Mouse (Mus musculus): ENCODE measurements around the gene Bach2. TPM values are rescaled to one million over a fixed set of nuclear protein-coding genes. Genes with fewer than 3 reads are reported as not detected.
A peak's percentile ranks its signal among the peaks of the same experiment; 100 is the strongest.

The Bach2 gene
- polyA plus RNA-seq, 1 experiment = 14.1 TPM

DNA sequence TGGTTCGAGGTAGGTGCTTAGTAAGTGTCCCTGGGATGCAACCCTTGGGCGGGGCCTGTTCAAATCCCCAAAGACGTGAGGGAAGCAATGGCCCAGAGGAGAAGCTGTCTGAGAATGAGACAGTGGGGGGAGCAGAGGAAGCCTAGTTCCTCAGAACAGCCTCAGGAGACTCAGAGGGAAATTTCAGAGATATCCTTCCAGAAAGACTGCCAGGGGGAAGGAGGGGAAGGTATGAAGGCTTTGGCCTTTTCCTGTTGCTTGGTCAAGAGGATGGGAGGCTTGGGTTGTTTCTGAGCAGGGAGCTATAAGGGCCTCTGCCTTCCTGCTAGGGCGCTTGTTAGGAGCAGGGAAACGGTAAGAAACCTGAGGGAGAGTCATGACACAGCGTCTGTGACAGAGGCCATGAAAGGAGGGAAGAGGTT is 137.9 kb downstream of the Bach2 start:
- Histone ChIP-seq H3K4me1 (ENCODE audit: control insufficient read depth, insufficient read depth, insufficient read length) (peaks cover 16% of the 10 kb centered on the region; the same call in 1 of the 2 replicates), H3K36me3 (ENCODE audit: control insufficient read depth, insufficient read depth, low read length) (peaks cover 4% of the 10 kb centered on the region), H3K4me3 (ENCODE audit: extremely low read depth, insufficient read depth, insufficient read length) (no peak overlapping the region), H3K27ac (ENCODE audit: insufficient read depth, low read length) (no peak overlapping the region; the same call in 1 of the 2 replicates), H3K27me3 (ENCODE audit: control insufficient read depth, insufficient read depth, low read length) (no peaks in the 10 kb centered on the region)
- DNase-seq (ENCODE audit: low read depth in 1 of 2, low spot score in 2 of 2) = no peak
- TF ChIP-seq CTCF (IDR thresholded peaks at IDR 0.05; ENCODE audit: extremely low read depth, insufficient read depth, insufficient read length, insufficient replicate concordance) (no peak), POLR2A (IDR thresholded peaks at IDR 0.05; ENCODE audit: low read depth, low read length) (no peak)
- WGBS = 55% methylated on average over 6 of the region's 6 CpGs

DNA sequence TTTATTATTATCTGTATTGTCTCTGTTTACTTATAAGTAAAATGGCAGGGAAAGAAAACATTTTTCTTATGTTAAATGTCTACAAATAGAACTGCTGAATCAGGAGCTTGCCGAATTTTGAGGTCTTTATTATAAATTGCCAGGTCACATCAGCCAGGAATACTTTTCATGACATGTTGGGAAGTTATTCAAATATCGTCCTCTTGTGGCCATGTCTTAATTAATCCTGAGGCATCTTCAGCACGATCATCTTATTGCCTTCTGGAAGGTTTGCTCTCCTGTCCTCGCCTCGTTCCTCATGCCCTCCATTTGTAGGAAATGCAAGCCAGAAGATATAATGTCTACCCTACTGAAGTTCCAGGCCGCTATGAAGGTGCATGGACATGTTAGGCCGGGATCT is 140.5 kb downstream of the Bach2 start:
- Histone ChIP-seq H3K27me3 (ENCODE audit: control insufficient read depth, insufficient read depth, low read length) (no peaks in the 10 kb centered on the region), H3K4me1 (ENCODE audit: control insufficient read depth, insufficient read depth, insufficient read length) (peaks cover 4% of the 10 kb centered on the region; the same call in 1 of the 2 replicates), H3K27ac (ENCODE audit: insufficient read depth, low read length) (no peak overlapping the region), H3K36me3 (ENCODE audit: control insufficient read depth, insufficient read depth, low read length) (peaks cover 4% of the 10 kb centered on the region; the same call in 1 of the 2 replicates), H3K4me3 (ENCODE audit: extremely low read depth, insufficient read depth, insufficient read length) (no peak overlapping the region)
- TF ChIP-seq POLR2A (IDR thresholded peaks at IDR 0.05; ENCODE audit: low read depth, low read length) (no peak), CTCF (IDR thresholded peaks at IDR 0.05; ENCODE audit: extremely low read depth, insufficient read depth, insufficient read length, insufficient replicate concordance) (no peak)
- WGBS = 89% methylated on average over 7 of the region's 7 CpGs
- no peak for DNase-seq (ENCODE audit: low read depth in 1 of 2, low spot score in 2 of 2)

DNA sequence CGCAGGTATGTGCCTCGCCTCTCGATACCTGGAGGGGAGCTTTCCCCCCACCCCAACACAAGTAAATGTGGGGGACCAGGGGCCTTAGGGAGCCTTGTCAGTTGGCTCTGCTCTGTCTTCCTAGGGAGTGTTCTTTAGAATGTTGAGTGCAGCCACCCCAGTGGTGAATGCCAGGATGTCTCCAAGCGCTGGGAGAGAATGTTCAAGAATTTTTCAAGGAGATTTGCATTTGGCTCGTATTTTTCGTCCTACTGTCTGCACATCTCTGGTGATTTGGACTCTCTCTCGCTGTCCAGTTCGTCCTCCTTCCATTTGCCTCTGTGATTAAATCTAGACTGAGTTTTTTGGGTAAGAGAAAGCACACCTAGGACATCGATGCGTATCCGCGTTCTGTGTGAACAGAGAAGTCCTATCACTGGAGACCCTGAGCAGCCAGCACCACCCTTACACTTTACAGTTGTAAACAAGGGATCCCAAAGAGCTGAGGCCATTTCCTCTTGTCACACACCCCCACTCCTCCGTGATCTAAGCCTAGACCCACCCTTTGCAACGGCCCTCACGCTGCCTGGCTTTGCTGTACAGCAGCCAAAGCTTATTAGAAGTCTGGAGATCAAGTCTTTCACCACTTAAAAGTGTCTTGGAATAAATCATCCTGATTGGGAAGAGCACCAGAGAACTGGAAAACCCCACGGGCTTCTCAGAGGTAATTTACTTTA is 143.2 kb downstream of the Bach2 start:
- H3K36me3 ChIP-seq (ENCODE audit: control insufficient read depth, insufficient read depth, low read length) = peaks cover 6% of the 10 kb centered on the region
- no peaks in the 10 kb centered on the region for H3K27me3 ChIP-seq (ENCODE audit: control insufficient read depth, insufficient read depth, low read length)
- H3K4me1 ChIP-seq (ENCODE audit: control insufficient read depth, insufficient read depth, insufficient read length) = peaks cover 2% of the 10 kb centered on the region; the same call in 1 of the 2 replicates
- H3K27ac ChIP-seq (ENCODE audit: insufficient read depth, low read length) = no peak overlapping the region
- WGBS = 83% methylated on average over 16 of the region's 16 CpGs
- H3K4me3 ChIP-seq (ENCODE audit: extremely low read depth, insufficient read depth, insufficient read length) = no peak overlapping the region
- TF ChIP-seq POLR2A (IDR thresholded peaks at IDR 0.05; ENCODE audit: low read depth, low read length) (no peak), CTCF (IDR thresholded peaks at IDR 0.05; ENCODE audit: extremely low read depth, insufficient read depth, insufficient read length, insufficient replicate concordance) (no peak)
- no peak for DNase-seq (ENCODE audit: low read depth in 1 of 2, low spot score in 2 of 2)

DNA sequence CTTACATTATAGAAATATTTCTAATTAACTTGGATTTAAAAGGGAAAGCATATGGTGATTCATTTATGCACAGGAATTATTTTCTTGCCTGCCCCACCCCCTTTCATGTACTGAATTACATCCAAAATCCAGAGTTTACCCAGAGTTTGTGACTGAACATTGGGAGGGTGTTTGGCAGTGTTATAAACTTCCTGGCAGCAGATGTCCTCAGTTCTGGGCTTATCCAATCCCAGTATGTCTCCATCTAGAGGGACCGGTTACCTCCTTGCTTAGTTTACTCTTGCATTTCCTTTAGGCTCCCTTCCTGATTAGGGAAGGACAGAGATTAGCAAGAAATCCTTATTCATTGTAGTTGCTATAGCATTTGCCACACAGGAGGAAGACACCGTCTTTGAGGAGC is 146.5 kb downstream of the Bach2 start:
- no peak overlapping the region for H3K4me3 ChIP-seq (ENCODE audit: extremely low read depth, insufficient read depth, insufficient read length)
- no peak overlapping the region for H3K27ac ChIP-seq (ENCODE audit: insufficient read depth, low read length)
- H3K4me1 ChIP-seq (ENCODE audit: control insufficient read depth, insufficient read depth, insufficient read length) = peaks cover 15% of the 10 kb centered on the region; the same call in 1 of the 2 replicates
- no peaks in the 10 kb centered on the region for H3K27me3 ChIP-seq (ENCODE audit: control insufficient read depth, insufficient read depth, low read length)
- no peak for TF ChIP-seq POLR2A (IDR thresholded peaks at IDR 0.05; ENCODE audit: low read depth, low read length)
- TF ChIP-seq CTCF (IDR thresholded peaks at IDR 0.05; ENCODE audit: extremely low read depth, insufficient read depth, insufficient read length, insufficient replicate concordance) = no peak
- DNase-seq (ENCODE audit: low read depth in 1 of 2, low spot score in 2 of 2) = no peak
- WGBS = 92% methylated on average over 2 of the region's 2 CpGs
- H3K36me3 ChIP-seq (ENCODE audit: control insufficient read depth, insufficient read depth, low read length) = peaks cover 2% of the 10 kb centered on the region

DNA sequence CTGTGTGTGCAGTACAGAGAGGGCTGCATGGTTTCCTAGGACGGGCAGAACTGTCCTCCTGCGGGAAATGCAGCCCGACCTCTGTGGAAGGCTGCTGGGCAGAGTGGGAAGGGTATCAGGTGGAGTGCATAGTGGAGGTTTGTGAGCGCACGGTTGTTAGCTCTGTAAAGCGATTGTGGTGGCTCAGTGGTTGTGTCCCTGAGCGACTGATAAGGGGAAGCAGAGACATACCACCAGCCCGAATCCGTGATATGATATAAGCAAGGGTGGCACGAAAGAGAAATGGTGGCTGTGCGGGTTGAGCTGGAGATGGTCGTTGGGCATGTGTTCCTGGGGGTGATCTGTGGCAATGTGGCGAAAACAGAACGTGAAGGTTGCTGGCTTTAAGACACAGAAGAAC is 147.0 kb downstream of the Bach2 start:
- H3K36me3 ChIP-seq (ENCODE audit: control insufficient read depth, insufficient read depth, low read length) = peaks cover 2% of the 10 kb centered on the region
- TF ChIP-seq POLR2A (IDR thresholded peaks at IDR 0.05; ENCODE audit: low read depth, low read length) (no peak), CTCF (IDR thresholded peaks at IDR 0.05; ENCODE audit: extremely low read depth, insufficient read depth, insufficient read length, insufficient replicate concordance) (no peak)
- no peak overlapping the region for H3K27ac ChIP-seq (ENCODE audit: insufficient read depth, low read length)
- H3K4me3 ChIP-seq (ENCODE audit: extremely low read depth, insufficient read depth, insufficient read length) = no peak overlapping the region
- no peaks in the 10 kb centered on the region for H3K27me3 ChIP-seq (ENCODE audit: control insufficient read depth, insufficient read depth, low read length)
- peaks cover 15% of the 10 kb centered on the region; the same call in 1 of the 2 replicates for H3K4me1 ChIP-seq (ENCODE audit: control insufficient read depth, insufficient read depth, insufficient read length)
- 83% methylated on average over 14 of the region's 14 CpGs for WGBS
- DNase-seq (ENCODE audit: low read depth in 1 of 2, low spot score in 2 of 2) = no peak

DNA sequence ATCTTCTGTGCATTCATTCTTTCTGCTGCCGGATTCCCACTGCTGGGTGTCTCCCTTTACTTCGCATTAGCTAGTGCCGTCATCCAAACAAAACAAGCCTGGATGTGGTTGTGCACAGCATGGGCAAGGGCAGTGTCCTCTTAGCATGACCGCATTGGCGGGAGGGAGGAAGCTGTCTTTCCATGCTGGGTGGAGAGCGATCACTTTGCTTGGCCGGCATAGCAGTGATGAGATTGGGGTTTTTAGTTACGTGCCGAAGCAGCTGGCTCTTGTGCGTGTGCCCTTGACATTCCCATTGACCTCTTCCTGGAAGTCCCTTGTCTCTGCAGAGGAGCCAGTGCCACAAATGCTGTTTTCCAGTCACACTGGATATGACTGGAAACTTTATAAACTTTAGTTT is 147.7 kb downstream of the Bach2 start:
- Histone ChIP-seq H3K36me3 (ENCODE audit: control insufficient read depth, insufficient read depth, low read length) (peaks cover 2% of the 10 kb centered on the region), H3K27ac (ENCODE audit: insufficient read depth, low read length) (no peak overlapping the region), H3K4me1 (ENCODE audit: control insufficient read depth, insufficient read depth, insufficient read length) (peaks cover 15% of the 10 kb centered on the region; the same call in 1 of the 2 replicates), H3K4me3 (ENCODE audit: extremely low read depth, insufficient read depth, insufficient read length) (no peak overlapping the region), H3K27me3 (ENCODE audit: control insufficient read depth, insufficient read depth, low read length) (no peaks in the 10 kb centered on the region)
- DNase-seq (ENCODE audit: low read depth in 1 of 2, low spot score in 2 of 2) = no peak
- 88% methylated on average over 10 of the region's 10 CpGs for WGBS
- no peak for TF ChIP-seq CTCF (IDR thresholded peaks at IDR 0.05; ENCODE audit: extremely low read depth, insufficient read depth, insufficient read length, insufficient replicate concordance)

DNA sequence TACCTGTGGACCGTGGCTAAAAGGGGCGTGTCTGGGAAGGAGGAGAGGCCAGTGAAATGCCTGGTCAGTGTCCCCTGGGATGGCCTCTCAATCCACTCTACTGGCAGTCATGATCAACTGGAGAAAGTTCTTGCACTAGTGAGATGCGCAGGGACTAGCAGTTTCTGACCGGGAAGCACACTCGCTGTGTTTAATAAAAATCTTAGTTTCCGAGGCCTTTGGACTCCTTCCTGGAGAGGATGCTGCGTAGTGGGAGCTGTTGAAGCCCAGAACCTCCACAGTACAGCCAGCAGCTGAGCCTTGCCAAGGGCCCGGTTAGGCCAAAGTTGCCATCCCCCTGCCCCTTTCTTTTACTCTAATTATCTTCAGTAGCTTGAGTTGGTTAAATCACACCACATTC is 148.3 kb downstream of the Bach2 start:
- Histone ChIP-seq H3K27ac (ENCODE audit: insufficient read depth, low read length) (peak overlapping the region; percentile 2; the same call in 1 of the 2 replicates), H3K4me3 (ENCODE audit: extremely low read depth, insufficient read depth, insufficient read length) (no peak overlapping the region), H3K36me3 (ENCODE audit: control insufficient read depth, insufficient read depth, low read length) (peaks cover 2% of the 10 kb centered on the region; the same call in 1 of the 2 replicates), H3K4me1 (ENCODE audit: control insufficient read depth, insufficient read depth, insufficient read length) (peaks cover 15% of the 10 kb centered on the region; the same call in 1 of the 2 replicates), H3K27me3 (ENCODE audit: control insufficient read depth, insufficient read depth, low read length) (no peaks in the 10 kb centered on the region)
- 90% methylated on average over 8 of the region's 8 CpGs for WGBS
- DNase-seq (ENCODE audit: low read depth in 1 of 2, low spot score in 2 of 2) = no peak
- TF ChIP-seq POLR2A (IDR thresholded peaks at IDR 0.05; ENCODE audit: low read depth, low read length) (no peak), CTCF (IDR thresholded peaks at IDR 0.05; ENCODE audit: extremely low read depth, insufficient read depth, insufficient read length, insufficient replicate concordance) (no peak)

All from spleen, adult 2 months (tissue).